Mouse (Mus musculus) liver, adult 2 months (tissue): ENCODE measurements around the gene Lepr.

ENCODE experiments used
- CTCF ChIP-seq: fragments of 200-500 bp; IDR thresholded peaks from 2 replicates; pipeline ENCODE4 v1.5.1; 2011; ENCODE audit warnings: low read depth, low read length, control low read depth
- POLR2A ChIP-seq: fragments of 200-500 bp; IDR thresholded peaks from 2 replicates; pipeline ENCODE4 v1.6.1; 2011; ENCODE audit warnings: low read length, control low read depth; ENCODE audit not compliant: insufficient read depth; ENCODE audit errors: extremely low read depth

GRCm38 (mm10) chr4:101741973-101742372 is 24.8 kb downstream of the Lepr start:
- TF ChIP-seq POLR2A = no peak
- TF ChIP-seq CTCF = no peak
